Mouse (Mus musculus) cerebellum, postnatal 14 days (tissue): ENCODE data around the gene Dip2c.

ENCODE experiments used
- DNase-seq, 2 experiments: peaks; one replicate each; pipeline ENCODE4 v3.0.0; 2021; ENCODE audit warnings: mixed read lengths in 2 of 2

Dip2c gene

GRCm38 (mm10) chr13:9329307-9329915 lies 53.1 kb downstream of the Dip2c start:
- peak in 1 of 2 experiments; percentile 32 for DNase-seq

GRCm38 (mm10) chr13:9333187-9333586 lies 56.9 kb downstream of the Dip2c start:
- DNase-seq = no peak

GRCm38 (mm10) chr13:9340293-9340692 lies 64.0 kb downstream of the Dip2c start:
- DNase-seq = no peak

GRCm38 (mm10) chr13:9342696-9343095 lies 66.4 kb downstream of the Dip2c start:
- DNase-seq = peak in 1 of 2 experiments; percentile 20

GRCm38 (mm10) chr13:9347448-9347847 lies 71.1 kb downstream of the Dip2c start:
- no peak for DNase-seq

- DNase-seq = peak in 1 of 2 experiments; percentile 21
Measured at GRCm38 (mm10) chr13:9350670-9351069, 74.3 kb downstream of the Dip2c start.

GRCm38 (mm10) chr13:9353890-9354289 lies 77.6 kb downstream of the Dip2c start:
- DNase-seq = no peak

GRCm38 (mm10) chr13:9355331-9355730 lies 79.0 kb downstream of the Dip2c start:
- DNase-seq = no peak

GRCm38 (mm10) chr13:9361457-9361856 lies 85.1 kb downstream of the Dip2c start:
- DNase-seq = no peak

- DNase-seq = no peak
Measured at GRCm38 (mm10) chr13:9371387-9371786, 95.1 kb downstream of the Dip2c start.

GRCm38 (mm10) chr13:9377130-9377529 lies 100.8 kb downstream of the Dip2c start:
- no peak for DNase-seq

- DNase-seq = no peak
Measured at GRCm38 (mm10) chr13:9380740-9381410, 104.5 kb downstream of the Dip2c start.

GRCm38 (mm10) chr13:9388017-9388416 lies 111.7 kb downstream of the Dip2c start:
- no peak for DNase-seq

GRCm38 (mm10) chr13:9389334-9389733 lies 113.0 kb downstream of the Dip2c start:
- DNase-seq = no peak

GRCm38 (mm10) chr13:9390204-9390804 lies 114.0 kb downstream of the Dip2c start:
- DNase-seq = no peak

GRCm38 (mm10) chr13:9393470-9393869 lies 117.1 kb downstream of the Dip2c start:
- no peak for DNase-seq

- no peak for DNase-seq
Measured at GRCm38 (mm10) chr13:9395286-9395685, 119.0 kb downstream of the Dip2c start.

GRCm38 (mm10) chr13:9398846-9399245 lies 122.5 kb downstream of the Dip2c start:
- DNase-seq = no peak

GRCm38 (mm10) chr13:9405399-9405798 lies 129.1 kb downstream of the Dip2c start:
- DNase-seq = no peak

GRCm38 (mm10) chr13:9408983-9409382 lies 132.7 kb downstream of the Dip2c start:
- no peak for DNase-seq

GRCm38 (mm10) chr13:9418441-9418840 lies 142.1 kb downstream of the Dip2c start:
- no peak for DNase-seq

GRCm38 (mm10) chr13:9419213-9419612 lies 142.9 kb downstream of the Dip2c start:
- no peak for DNase-seq

GRCm38 (mm10) chr13:9421949-9422348 lies 145.6 kb downstream of the Dip2c start:
- DNase-seq = no peak

GRCm38 (mm10) chr13:9422876-9423275 lies 146.5 kb downstream of the Dip2c start:
- DNase-seq = peak; percentile 43 to 68
